Mouse (Mus musculus): ENCODE data around the gene Slc5a3.

Slc5a3 gene

GRCm38 (mm10) chr16:92057852-92058643 lies at the start of gene Slc5a3, which contains the start of the genes Mrps6 and Gm49711:
Gene Slc5a3, plus strand, starts transcription at chr16:92058322.
Gene Mrps6, plus strand, starts transcription at chr16:92058270.
Gene Gm49711, plus strand, starts transcription at chr16:92058316.
- DNase-seq = peak; percentile 92

DNA sequence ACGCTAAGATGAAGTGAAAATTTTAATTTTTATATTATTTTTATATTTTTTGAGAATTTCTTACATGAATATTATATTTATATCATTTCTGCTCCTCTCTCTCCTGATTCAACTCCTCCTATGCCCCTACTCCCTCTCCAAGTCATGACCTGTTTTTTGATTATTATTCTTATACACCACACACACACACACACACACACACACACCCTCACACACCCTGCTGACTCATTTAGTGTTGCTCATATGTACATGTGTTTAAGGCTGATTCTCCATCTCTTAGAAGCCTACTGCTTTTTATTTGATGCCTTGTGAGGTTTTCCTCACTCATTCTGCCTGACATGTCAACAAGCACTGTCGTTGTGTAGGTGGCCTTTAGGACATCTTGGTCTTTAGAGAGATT lies 48.5 kb upstream of the Slc5a3 start:
- DNase-seq = no peak

- no peak for DNase-seq
Measured at GRCm38 (mm10) chr16:92016792-92017191, 41.3 kb upstream of the Slc5a3 start.

DNA sequence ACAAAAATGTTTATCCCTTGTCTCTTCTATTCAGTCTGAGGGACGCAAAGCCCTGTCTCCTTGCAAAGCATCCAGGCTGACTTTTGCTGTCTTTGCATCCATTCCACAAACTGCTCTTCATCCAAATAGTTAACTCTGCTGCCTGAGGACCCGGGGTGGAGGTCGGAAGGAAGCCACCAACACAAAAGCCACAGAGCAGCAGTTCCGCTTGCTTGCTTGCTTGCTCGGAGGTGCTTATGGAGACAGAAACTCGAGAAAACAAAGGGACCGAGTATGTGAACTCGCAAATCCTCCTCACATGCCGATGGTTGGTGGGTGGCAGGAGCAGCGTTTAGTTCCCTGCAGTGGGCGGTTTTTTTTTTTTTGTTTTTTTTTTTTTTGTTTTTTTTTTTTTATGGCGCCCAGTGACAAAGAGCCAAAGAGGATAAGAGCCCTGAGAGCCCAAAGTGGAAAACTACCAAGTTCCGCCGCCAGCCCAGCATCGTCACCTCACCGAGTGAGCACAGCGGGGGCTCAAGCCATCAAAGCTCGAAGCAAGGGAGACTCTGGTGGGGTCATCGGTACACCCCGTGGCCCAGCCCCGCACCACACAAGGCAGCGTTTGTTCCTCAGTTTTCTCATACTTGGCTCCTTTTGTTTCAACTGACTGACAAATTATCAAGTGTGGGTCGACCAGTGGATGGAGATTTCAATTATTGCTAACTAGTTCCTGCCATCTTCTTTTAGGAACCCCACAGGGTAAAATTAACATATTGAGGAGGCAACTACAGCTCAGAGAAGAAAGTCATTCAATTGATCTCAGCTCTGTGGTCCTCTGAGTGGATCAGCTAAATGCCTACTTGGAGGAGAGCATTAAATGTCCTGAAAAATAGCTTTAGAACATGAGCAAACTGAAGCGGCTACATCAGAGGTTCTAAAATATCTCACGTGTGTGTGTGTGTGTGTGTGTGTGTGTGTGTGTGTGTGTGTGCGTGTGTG lies 38.7 kb upstream of the Slc5a3 start:
- DNase-seq = peak; percentile 76

- no peak for DNase-seq
Measured at GRCm38 (mm10) chr16:92021656-92022400, 36.3 kb upstream of the Slc5a3 start.

- DNase-seq = no peak
Measured at GRCm38 (mm10) chr16:92022494-92023283, 35.4 kb upstream of the Slc5a3 start.

DNA sequence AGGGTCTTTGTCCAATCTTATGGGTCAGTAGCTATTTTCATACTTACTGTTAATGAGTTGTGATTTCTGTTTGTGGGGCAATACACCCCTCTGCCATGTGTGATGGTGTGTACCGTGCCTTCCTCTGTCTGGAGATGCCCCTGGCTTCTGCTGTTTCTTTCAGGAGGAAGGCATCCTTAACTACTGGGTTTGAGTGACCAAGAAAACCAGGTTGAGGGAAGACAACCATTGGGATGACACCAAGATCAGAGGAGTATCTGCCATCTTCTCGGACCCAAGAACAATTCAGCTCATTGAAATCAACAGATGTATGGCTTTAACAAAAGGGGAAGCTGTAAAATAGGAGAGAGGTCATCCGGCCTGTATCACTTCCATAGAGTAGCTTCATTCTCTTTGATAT lies 24.8 kb upstream of the Slc5a3 start:
- DNase-seq = no peak

DNA sequence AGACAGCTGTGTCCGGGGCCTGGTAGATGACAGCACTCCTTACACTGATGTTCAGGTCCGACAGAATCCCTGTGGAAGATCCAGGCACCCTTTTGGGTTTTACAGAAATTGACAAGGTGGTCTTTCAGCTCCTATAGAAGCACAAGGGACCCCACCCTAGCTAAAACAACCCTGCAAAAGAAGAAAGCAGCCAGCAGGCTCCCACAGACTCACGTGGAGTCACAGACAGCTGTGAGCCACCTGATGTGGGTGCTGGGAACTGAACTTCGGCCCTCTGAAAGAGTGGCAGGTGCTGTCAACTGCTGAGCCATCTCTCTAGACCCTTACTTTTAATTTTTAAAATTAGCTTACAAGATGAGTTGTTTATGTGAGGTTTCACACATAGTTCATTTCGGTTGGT lies 23.4 kb upstream of the Slc5a3 start:
- DNase-seq = no peak

DNA sequence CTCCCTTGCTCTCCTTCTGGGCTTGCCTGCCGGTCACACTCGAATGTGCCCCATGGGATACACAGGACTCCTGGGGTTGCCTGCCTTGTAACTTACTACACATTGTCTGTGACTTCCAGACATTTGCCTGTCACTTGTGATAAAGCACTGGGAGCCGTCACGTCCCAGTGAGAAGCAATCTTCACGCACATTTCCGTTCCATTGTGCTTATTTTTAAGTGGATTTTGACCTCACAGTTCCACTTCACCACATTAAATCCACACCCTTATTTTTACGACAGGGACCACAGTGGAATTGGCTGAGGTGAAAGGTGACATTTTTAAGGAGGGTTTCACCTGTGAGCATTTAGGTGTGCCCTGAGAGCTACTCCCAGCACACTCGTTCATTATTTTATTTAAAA lies 21.4 kb upstream of the Slc5a3 start:
- DNase-seq = no peak

DNA sequence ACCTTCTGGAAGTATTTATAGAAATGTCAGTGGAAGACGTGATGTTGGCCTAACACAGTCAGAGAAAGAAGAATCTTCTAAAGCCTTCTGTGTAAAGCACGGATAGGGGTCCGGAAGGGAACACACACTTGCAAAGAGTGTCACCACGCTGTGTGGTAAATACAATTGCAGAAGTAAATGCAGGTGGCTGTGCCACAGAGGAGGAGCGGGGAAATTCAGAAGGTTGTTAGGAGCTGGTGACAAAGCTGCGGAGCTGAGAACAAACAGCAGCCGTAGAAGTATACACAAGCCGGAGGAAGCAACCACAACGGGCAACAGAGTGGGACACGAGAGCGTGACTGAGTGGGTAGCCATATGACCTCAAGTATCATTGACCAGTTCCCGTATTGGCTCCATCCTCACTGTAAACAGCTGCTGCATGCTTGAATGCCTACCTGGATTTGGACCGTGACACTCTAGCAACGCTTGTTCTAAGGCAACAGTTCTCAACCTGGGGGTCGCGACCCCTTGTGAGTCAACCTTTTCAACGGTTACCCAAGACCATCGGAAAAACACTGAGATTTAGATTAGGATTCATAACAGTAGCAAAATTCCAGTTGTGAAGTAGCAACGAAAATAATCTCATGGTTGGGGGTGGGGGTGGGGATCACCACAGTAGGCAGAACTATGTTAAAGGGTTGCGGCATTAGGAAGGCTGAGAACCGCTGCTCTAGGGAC lies 20.1 kb upstream of the Slc5a3 start:
- DNase-seq = peak; percentile 54

GRCm38 (mm10) chr16:92039421-92039820 lies 18.7 kb upstream of the Slc5a3 start:
- DNase-seq = no peak

DNA sequence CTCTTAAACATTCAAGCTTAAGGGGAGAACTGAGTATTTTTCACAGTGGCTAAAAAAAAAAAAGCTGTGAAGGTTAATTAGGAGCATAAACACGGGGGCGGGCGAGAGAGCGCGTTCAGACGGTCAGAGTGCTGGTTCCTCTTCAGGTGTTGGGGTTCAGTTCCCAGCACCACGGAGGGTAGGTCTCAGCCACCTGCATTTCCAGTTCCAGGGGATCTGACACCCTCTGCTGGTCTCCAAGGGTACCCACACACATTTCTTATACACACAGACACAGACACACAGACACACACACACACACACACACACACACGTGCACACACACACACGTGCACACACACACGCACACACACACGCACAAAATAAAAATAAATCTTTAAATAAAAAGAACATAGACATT lies 18.2 kb upstream of the Slc5a3 start:
- no peak for DNase-seq

- no peak for DNase-seq
Measured at GRCm38 (mm10) chr16:92051777-92052310, 6.3 kb upstream of the Slc5a3 start.

DNA sequence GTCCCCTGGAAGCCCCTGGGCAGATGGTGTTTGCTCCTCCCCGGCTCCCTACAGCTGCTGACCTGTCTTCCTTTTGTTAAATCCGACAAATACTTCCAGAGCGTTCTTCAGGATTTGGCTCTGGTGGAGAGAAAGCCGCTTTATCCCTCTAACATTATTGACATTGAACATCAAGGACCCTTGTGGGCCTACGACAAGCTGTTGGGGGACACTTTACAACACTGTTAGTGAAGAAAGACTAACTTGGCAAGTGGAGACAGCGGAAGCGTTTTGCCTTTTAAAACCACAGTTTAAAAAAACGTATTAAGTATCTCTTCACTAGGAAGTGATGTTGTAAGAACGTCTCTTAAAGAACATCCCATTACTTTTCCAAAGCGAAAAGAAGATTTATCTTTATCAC lies 5.6 kb upstream of the Slc5a3 start:
- no peak for DNase-seq

DNA sequence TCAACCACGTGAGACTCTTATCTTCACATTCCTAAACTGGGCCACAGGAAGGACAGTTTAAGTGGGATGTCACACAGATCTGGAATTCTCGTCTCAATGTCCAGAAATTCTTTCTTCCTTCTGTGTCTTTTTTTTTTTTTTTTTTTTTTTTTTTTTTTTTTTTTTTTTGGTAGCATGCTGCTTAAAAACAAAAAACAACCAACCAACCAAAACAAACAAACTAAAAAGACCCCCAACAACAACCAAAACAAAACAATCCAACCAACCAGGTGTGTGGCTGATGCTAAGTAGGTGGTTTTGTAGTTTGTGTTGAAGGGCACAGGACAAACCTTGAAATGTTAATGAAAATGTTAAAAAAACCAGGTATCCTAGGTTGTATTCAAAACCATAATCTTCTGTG lies 1.4 kb upstream of the Slc5a3 start:
- no peak for DNase-seq

DNA sequence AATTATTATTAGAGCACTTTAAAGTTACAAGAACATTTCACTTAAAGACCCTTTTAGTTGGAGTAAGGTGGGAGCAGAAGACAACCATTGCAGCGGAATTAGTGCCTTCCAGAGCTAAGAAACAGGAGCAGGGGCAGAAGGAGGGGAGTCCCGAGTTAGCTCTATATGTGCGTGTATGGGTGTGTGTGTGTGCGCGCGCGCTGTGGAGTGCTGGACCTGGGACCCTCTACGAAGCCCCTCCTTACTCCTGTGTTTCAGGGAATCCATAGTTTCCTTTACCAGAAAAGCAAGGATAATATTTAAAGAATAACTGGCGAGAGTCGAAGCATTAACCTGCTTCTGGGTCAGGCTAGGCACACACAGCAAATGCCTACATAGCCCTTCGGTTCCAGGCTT lies 668 bp upstream of the Slc5a3 start:
- no peak for DNase-seq

DNA sequence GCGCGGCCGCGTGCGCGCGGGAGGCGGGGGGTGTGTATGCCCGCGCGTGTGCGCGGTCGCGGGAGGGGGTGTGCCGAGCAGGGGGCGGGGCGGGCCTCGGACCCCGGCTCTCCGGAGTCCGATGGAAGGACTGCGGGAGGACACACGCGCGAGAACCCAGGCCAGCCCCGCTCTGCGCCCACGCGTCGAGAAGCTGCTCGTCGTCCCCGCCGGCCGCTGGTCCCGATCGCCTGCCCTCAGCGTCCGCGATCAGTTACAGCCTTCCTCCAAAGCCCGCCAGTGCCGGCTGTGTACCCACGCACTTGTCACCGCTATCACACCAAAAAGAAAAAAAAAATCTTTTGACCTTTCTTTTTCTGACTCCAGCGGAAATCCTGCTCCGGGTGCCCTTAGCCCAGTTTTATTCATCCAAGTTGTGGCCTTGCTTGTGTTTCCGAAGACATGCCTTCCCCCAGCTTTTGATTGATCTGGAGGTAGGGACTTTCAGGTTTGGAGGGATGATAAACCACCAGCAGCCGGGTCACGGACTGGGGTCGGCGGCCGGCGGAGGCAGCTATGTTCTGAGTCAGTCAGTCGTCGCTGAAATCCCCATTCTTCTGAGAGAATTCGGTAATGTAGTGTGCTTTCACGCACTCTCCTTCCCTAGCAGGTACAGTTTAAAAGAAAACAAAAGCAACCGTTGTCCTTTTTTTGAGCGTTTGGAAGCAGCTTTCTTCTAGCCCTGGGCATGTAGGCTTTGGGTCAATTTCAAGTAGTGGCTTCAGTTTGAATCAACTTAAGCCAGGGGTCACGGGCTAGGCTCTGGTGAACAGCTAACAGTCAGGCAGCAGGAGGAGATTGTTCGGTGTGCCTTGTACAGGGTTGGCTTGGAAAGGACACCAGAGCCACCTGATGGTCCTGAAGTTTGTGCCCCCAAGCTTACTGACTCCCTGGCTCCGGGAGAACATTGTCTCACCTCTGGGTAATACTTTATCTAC lies 810 bp downstream of the Slc5a3 start:
- DNase-seq = peak; percentile 47

GRCm38 (mm10) chr16:92060213-92060612 lies 2.1 kb downstream of the Slc5a3 start:
- no peak for DNase-seq

GRCm38 (mm10) chr16:92061586-92061985 lies 3.5 kb downstream of the Slc5a3 start:
- DNase-seq = no peak

- no peak for DNase-seq
Measured at GRCm38 (mm10) chr16:92062832-92063231, 4.7 kb downstream of the Slc5a3 start.
